Mouse (Mus musculus) WW6 (cell line): ENCODE data around the gene Fbp1.
A peak's percentile ranks its signal among the peaks of the same experiment; 100 is the strongest.
"Not testable (repeated sequence)": the region's sequence is repeated elsewhere in the genome, so short reads cannot be mapped to it uniquely, and the experiment has no call there.

Experiments
- DNase-seq: peaks from one replicate; pipeline ENCODE4 v3.0.0-alpha.2; 2013; ENCODE audit warnings: low read depth, low spot score

The Fbp1 gene

DNA sequence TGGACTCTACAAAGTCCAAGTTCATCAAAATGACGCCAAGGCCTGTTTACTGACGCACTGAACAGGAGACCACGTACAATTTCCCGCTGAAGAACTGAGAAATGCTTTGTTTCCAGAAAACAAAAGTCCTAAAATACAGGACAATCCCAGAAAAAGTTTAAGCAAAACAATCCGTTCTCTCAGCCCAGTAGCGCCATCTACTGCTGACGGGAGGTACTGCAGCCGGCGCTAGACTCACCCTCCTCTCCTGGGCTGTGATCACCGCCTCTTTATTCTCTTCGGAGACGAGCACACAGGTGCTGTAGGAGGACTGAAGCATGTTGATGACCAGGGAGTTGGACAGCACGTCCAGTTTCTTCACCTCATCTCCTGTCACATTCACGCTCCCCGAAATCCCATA, 33.4 kb downstream of the Fbp1 start:
- DNase-seq: peak; percentile 49

DNA sequence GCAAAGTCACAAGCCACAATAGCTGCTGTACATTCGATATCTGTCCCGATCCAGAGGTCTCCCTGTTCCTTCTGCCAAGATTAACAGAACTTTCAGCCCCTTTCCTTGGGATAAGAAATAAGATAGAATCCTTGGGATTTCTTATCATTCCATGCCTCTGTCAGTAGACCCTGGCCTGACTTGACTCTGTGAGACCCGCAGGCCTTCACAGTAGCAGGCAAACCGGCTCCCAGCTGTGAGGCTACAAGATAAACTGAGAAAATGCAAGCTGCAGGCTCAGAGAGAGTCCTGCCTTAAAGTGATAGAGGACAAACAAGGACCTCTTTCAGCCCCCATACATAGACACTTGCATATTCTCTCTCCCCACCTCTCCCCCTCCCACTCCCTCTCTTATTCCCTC, 54.7 kb downstream of the Fbp1 start:
- no peak for DNase-seq

DNA sequence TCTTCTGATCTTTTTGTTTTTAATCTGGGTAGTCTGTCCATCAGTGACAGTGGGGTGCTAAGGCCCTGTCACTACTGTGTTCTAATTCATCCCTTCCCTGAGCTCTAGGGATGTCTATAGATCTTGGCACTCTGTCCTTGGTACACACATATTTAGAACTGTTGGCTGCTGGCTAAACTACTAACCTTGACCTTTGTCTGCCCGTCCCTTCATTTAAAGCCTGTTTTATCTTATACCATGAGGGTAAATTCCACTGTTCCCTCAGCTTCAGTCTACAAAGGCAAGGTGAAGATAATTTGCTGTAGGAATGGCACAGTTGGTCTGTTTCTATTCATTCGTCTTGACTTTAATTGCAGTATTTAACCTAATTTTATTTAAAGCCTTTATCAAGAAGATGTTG, 55.8 kb downstream of the Fbp1 start:
- no peak for DNase-seq

DNA sequence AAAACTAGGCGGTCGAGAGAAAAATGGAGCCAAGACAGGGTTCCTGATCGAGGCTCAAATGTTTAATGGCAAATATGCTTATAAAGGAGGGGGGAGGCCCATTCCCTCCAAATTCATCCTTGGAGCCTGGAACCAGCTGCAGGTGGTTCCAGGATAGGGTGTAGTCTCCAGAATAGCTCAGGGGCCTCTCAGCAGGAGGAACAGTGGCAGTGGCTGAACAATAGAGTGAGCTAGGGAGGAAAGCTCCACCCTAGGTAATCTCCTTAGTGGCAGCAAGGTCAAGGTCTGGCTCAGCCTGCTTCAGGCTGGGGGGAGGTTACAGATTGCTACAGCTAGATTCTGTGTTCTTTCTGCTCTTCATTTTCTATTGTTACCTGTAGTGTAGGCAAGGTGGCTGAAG, 72.4 kb downstream of the Fbp1 start:
- not testable (repeated sequence) for DNase-seq
